Mouse (Mus musculus) erythroblast, embryonic 14.5 days (primary cell): ENCODE data around the gene Ccdc57. TPM values are rescaled to one million over a fixed set of nuclear protein-coding genes. Genes with fewer than 3 reads are reported as not detected.
"Not testable (repeated sequence)": the region's sequence is repeated elsewhere in the genome, so short reads cannot be mapped to it uniquely, and the experiment has no call there.

ENCODE experiments used
- H3K27me3 ChIP-seq: 2 replicates; pipeline ENCODE4 v1.6.1; 2012; ENCODE audit warnings: inconsistent platforms; ENCODE audit not compliant: control insufficient read depth
- H3K36me3 ChIP-seq: 2 replicates; pipeline ENCODE4 v1.6.1; 2012; ENCODE audit warnings: mild to moderate bottlenecking, inconsistent platforms; ENCODE audit not compliant: control insufficient read depth
- H3K4me1 ChIP-seq: 2 replicates; pipeline ENCODE4 v1.6.1; 2012; ENCODE audit warnings: inconsistent platforms; ENCODE audit not compliant: control insufficient read depth
- H3K4me3 ChIP-seq: replicated peaks from 2 replicates; pipeline ENCODE3; 2012; ENCODE audit warnings: moderate library complexity, mild to moderate bottlenecking, inconsistent platforms
- H3K9me3 ChIP-seq: 2 replicates; pipeline ENCODE4 v1.6.1; 2012; ENCODE audit warnings: low read length, inconsistent platforms, mixed read lengths; ENCODE audit not compliant: control insufficient read depth
- GATA1 ChIP-seq: IDR thresholded peaks from 2 replicates; pipeline ENCODE4 v1.6.1; 2012; ENCODE audit warnings: low read length, inconsistent platforms, mixed read lengths
- TAL1 ChIP-seq: IDR thresholded peaks from 3 replicates; pipeline ENCODE4 v1.6.1; 2012; ENCODE audit warnings: low read length, inconsistent platforms, mixed read lengths
- polyA plus RNA-seq: library from polyadenylated mRNA; stranded (reverse); fragments of >175 nt; gene quantifications from 2 replicates; pipeline ENCODE4 v1.2.3, GENCODE M21; 2012

Gene Ccdc57
- polyA plus RNA-seq, 1 experiment: 0.39 TPM

GRCm38 (mm10) chr11:120882931-120883330 is 49.7 kb downstream of the Ccdc57 start:
- no peak for TF ChIP-seq GATA1
- no peak for TF ChIP-seq TAL1

DNA sequence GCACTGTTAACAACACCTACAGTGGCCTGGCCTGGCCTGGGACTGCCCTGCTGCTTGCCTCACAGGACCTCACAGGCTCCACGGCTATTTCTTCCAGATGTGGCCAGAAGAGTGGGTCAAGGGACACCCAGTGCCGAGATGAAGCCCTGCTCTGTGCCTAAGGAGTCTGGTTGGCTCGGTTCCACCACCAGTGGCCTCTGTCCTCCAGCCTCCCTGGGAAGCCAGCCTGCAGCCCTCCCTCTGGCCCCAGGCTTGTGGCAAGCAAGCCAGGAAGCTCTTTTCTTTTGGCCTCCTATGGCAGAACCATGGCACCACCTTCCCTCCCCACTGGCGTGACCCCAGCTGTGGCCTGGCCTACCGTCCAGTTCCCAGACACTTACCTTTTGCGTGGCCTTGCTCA is 59.5 kb downstream of the Ccdc57 start:
- Histone ChIP-seq H3K36me3 (peaks cover 13% of the 10 kb centered on the region), H3K4me3 (no peak overlapping the region), H3K27me3 (no peaks in the 10 kb centered on the region), H3K9me3 (no peaks in the 10 kb centered on the region), H3K4me1 (peaks cover 5% of the 10 kb centered on the region)
- no peak for TF ChIP-seq TAL1

More at GRCm38 (mm10) chr11:120882931-120883330, 49.7 kb downstream of the Ccdc57 start:
- Histone ChIP-seq H3K36me3 (peaks cover 63% of the 10 kb centered on the region), H3K4me1 (no peaks in the 10 kb centered on the region), H3K4me3 (no peak overlapping the region), H3K27me3 (no peaks in the 10 kb centered on the region), H3K9me3 (peaks cover 6% of the 10 kb centered on the region)

GRCm38 (mm10) chr11:120871521-120871920 is 61.2 kb downstream of the Ccdc57 start:
- H3K36me3 ChIP-seq: peaks cover 2% of the 10 kb centered on the region
- no peak overlapping the region for H3K4me3 ChIP-seq
- no peaks in the 10 kb centered on the region for H3K9me3 ChIP-seq
- no peaks in the 10 kb centered on the region for H3K27me3 ChIP-seq
- TF ChIP-seq GATA1 (no peak), TAL1 (no peak)
- peaks cover 5% of the 10 kb centered on the region for H3K4me1 ChIP-seq

DNA sequence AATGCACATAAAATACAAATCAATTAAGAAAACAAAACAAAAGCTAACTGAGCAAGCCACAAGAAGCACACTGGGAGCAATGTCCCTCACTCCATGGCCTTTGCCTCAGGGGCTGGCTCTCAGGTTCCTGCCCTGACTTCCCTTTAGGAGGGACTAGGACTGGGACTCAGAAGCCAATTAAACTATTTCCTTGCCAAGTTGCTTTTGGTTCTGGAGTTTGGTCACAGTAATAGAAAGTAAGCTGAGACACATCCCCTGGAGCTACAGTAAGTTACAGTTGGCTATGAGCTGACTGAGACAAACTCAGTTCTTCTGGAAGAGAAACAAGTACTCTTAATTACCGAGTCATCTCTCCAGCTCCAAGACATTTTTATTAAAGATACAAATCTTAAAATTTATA is 66.9 kb downstream of the Ccdc57 start:
- H3K4me1 ChIP-seq: no peaks in the 10 kb centered on the region
- H3K27me3 ChIP-seq: no peaks in the 10 kb centered on the region
- TF ChIP-seq GATA1: no peak
- no peak for TF ChIP-seq TAL1
- H3K4me3 ChIP-seq: no peak overlapping the region
- peaks cover 14% of the 10 kb centered on the region for H3K36me3 ChIP-seq
- no peaks in the 10 kb centered on the region for H3K9me3 ChIP-seq

GRCm38 (mm10) chr11:120862819-120863218 is 69.9 kb downstream of the Ccdc57 start:
- H3K4me3 ChIP-seq: no peak overlapping the region
- peaks cover 5% of the 10 kb centered on the region for H3K4me1 ChIP-seq
- TF ChIP-seq TAL1: no peak
- peaks cover 29% of the 10 kb centered on the region for H3K36me3 ChIP-seq
- H3K27me3 ChIP-seq: no peaks in the 10 kb centered on the region
- no peaks in the 10 kb centered on the region for H3K9me3 ChIP-seq

GRCm38 (mm10) chr11:120855938-120856337 is 76.7 kb downstream of the Ccdc57 start:
- Histone ChIP-seq H3K36me3 (peaks cover 42% of the 10 kb centered on the region), H3K9me3 (peaks cover 11% of the 10 kb centered on the region), H3K4me1 (peaks cover 43% of the 10 kb centered on the region)
- not testable (repeated sequence) for H3K4me3 ChIP-seq, H3K27me3 ChIP-seq

GRCm38 (mm10) chr11:120853788-120854187 is 78.9 kb downstream of the Ccdc57 start:
- Histone ChIP-seq H3K9me3 (peaks cover 11% of the 10 kb centered on the region), H3K4me3 (no peak overlapping the region), H3K27me3 (no peaks in the 10 kb centered on the region), H3K4me1 (peaks cover 50% of the 10 kb centered on the region), H3K36me3 (peaks cover 31% of the 10 kb centered on the region)
- TF ChIP-seq GATA1: no peak
- no peak for TF ChIP-seq TAL1

- no peak for TF ChIP-seq GATA1
- TF ChIP-seq TAL1: no peak
- Histone ChIP-seq H3K36me3 (peaks cover 26% of the 10 kb centered on the region), H3K27me3 (no peaks in the 10 kb centered on the region), H3K4me1 (peaks cover 50% of the 10 kb centered on the region), H3K9me3 (peaks cover 11% of the 10 kb centered on the region), H3K4me3 (no peak overlapping the region)
These were observed 79.5 kb downstream of the Ccdc57 start for GRCm38 (mm10) chr11:120853158-120853557.

DNA sequence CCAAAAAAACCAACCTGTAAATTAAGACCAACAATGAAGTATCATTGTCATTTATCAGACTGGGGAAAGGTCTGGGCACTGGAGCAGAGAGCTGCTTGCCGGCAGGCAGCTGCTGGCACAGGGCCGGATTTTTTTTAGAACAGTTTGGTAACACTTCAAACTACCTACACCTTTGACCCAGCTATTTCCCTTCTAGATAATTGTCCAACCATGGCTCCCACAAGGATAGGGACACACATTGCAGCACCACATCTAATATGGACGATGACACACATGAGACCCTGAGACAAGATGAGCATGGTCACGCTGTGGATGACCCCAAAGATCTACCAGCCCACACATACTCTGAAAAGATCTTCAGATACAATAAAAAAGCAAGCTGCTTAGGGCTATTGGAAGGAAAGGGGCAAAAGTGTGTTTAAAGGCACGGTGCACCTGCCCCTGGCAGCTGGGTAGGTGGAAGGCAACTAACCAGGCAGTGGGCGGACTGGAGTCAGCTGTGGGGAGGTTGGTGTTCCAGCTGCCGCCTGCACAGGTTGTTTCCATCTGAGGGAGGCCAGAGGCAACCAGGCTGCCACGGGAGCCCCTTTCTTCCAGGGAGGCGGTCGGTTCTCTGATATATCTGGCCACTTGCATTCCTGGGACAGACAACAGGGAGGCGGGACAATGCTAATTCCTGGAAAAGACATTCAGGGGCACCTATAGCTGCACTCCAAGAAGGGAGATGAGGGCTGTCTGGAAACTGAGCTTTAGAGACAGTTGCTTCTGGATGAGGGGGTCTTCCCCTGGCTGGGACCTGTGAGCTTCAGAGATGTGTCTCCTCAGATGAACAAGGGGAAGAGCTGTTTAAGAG is 80.4 kb downstream of the Ccdc57 start:
- Histone ChIP-seq H3K4me1 (peaks cover 50% of the 10 kb centered on the region), H3K4me3 (no peak overlapping the region)

More for the DNA sequence above, 80.4 kb downstream of the Ccdc57 start:
- TF ChIP-seq GATA1: no peak
- no peak for TF ChIP-seq TAL1
- Histone ChIP-seq H3K27me3 (no peaks in the 10 kb centered on the region), H3K36me3 (peaks cover 22% of the 10 kb centered on the region), H3K9me3 (peaks cover 11% of the 10 kb centered on the region)
